Mouse (Mus musculus) bone marrow macrophage, adult 2 months (primary cell): ENCODE data around the gene Itga11.

ENCODE experiments used
- CTCF ChIP-seq: IDR thresholded peaks from 2 replicates; pipeline ENCODE4 v1.5.1; 2012; ENCODE audit warnings: low read depth, mild to moderate bottlenecking, low read length, moderate library complexity
- POLR2A ChIP-seq: IDR thresholded peaks from 2 replicates; pipeline ENCODE4 v1.6.1; 2012; ENCODE audit warnings: mild to moderate bottlenecking, low read depth, low read length, borderline replicate concordance

DNA sequence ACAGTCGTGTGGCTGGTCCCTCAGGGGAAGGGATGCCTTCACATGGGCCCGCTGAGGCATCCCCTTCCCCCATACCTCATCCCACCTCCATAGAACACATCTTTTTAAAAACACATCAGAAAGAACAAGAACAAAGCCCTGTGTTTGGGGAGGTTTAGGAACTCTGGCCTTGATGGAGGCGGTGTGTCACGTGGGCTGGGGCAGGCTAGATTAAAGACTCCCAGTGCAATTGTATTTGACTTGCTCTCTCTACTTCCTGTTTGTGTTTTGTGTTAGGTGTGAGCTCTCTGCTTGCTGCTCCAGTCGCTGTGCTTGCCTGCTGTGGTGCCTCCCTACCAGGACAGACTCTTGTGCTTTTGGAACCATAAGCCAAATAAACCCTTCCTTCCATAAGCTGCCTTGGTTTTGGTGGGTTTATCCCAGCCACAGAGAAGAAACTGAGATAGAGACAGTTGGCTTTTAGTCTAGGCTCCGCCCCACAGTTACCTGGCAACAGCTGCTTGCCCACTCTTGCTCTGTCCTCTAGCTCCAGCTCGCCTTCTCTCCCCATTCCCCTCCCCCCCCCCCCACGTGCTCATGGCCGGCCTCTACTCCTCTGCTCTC is 148.3 kb downstream of the Itga11 start:
- TF ChIP-seq CTCF (no peak), POLR2A (no peak)
